In genomic region chr2:37359908-37360307, GRCm38 (mm10) we compare ENCODE assay signal across 10 mouse cellular contexts. TPM values are rescaled to one million over a fixed set of nuclear protein-coding genes. Genes with fewer than 3 reads are reported as not detected.
A peak's percentile ranks its signal among the peaks of the same experiment; 100 is the strongest.
DNase-seq lines count a peak whose midpoint lies in the region; ATAC-seq and TF ChIP-seq lines count a peak whose summit lies in the region.
"Had no signal": no experiment of that assay in that cellular context is flagged by ENCODE, and none has a peak within 500 bp of the region (broad histone marks: within the 10 kb centered on the region; RNA-seq: fewer than 3 reads in every experiment).

No protein-coding gene starts in this region.

- no peak for ATAC-seq in hindbrain, embryonic 12.5 days (ENCODE audit: low FRiP score)
- ATAC-seq in hindbrain, embryonic 11.5 days (ENCODE audit: low FRiP score), result no peak
- no peak for ATAC-seq in liver, embryonic 12.5 days

- TF ChIP-seq CTCF in E14TG2a.4 (conservative IDR thresholded peaks at IDR 0.05; ENCODE audit: low read length) (no peak), MEL (IDR thresholded peaks at IDR 0.05 in 2 of 3, conservative IDR thresholded peaks at IDR 0.05 in 1 of 3; ENCODE audit: control insufficient read depth in 1 of 3, insufficient read depth in 1 of 3, low read depth in 2 of 3, low read length in 3 of 3, poor library complexity in 1 of 3, severe bottlenecking in 1 of 3) (no peak)

- no peak for TF ChIP-seq EP300 in MEL (IDR thresholded peaks at IDR 0.05; ENCODE audit: low read depth in 1 of 2, low read length in 2 of 2)

- peak overlapping the region; percentile 73; the same call in 1 of the 2 replicates for H3K4me2 ChIP-seq in hindbrain, embryonic 12.5 days (replicated peaks)
- no peak overlapping the region for H3K4me2 ChIP-seq in hindbrain, embryonic 11.5 days (replicated peaks; ENCODE audit: low read depth, low read length)
- peak overlapping the region; percentile 76 for H3K4me2 ChIP-seq in liver, embryonic 12.5 days

- DNase-seq in hindbrain, embryonic 11.5 days (ENCODE audit: low spot score), result no peak
- no peak for DNase-seq in MEL (ENCODE audit: low read depth, low spot score)
- DNase-seq in right cerebral cortex, adult 18-20 months, result no peak
- no peak for DNase-seq in frontal cortex, adult 2 months (ENCODE audit: extremely low spot score in 1 of 2, low spot score in 1 of 2)

- H3K4me3 ChIP-seq in hindbrain, embryonic 12.5 days, result no peak overlapping the region
- H3K4me3 ChIP-seq in hindbrain, embryonic 11.5 days (ENCODE audit: low read depth, low read length), result no peak overlapping the region
- H3K4me3 ChIP-seq in E14TG2a.4 (replicated peaks; ENCODE audit: low read length) (peak overlapping the region; percentile 85; the same call in 1 of the 2 replicates), MEL (ENCODE audit: control insufficient read depth in 1 of 2, insufficient read depth in 1 of 2, low read depth in 2 of 2, low read length in 2 of 2) (peak overlapping the region; percentile 46 to 78)
- H3K4me3 ChIP-seq in liver, embryonic 12.5 days, result no peak overlapping the region

- TF ChIP-seq RAD21 in MEL (IDR thresholded peaks at IDR 0.05; ENCODE audit: low read depth, low read length), result no peak

- WGBS in hindbrain, embryonic 12.5 days, result 95% methylated on average over 2 of the region's 2 CpGs
- WGBS in hindbrain, embryonic 11.5 days, result 91% methylated on average over 2 of the region's 2 CpGs
- 87% methylated on average over 2 of the region's 2 CpGs for WGBS in liver, embryonic 12.5 days (ENCODE audit: insufficient replicate concordance)

- peaks cover 20% of the 10 kb centered on the region for H3K36me3 ChIP-seq in hindbrain, embryonic 12.5 days
- 0 out of 2 replicates have a peak, but pooled peaks cover 6% of the 10 kb centered on the region for H3K36me3 ChIP-seq in hindbrain, embryonic 11.5 days (ENCODE audit: control insufficient read depth, insufficient read depth, low read length)
- H3K36me3 ChIP-seq in E14TG2a.4 (ENCODE audit: insufficient read depth, low read length), result peaks cover 29% of the 10 kb centered on the region
- H3K36me3 ChIP-seq in MEL (ENCODE audit: control insufficient read depth in 1 of 2, insufficient read depth in 2 of 2, low read length in 2 of 2), result peaks cover 4 to 11% of the 10 kb centered on the region in 2 experiments
- peaks cover 24% of the 10 kb centered on the region for H3K36me3 ChIP-seq in liver, embryonic 12.5 days

- H3K27me3 ChIP-seq in hindbrain, embryonic 12.5 days, result no peaks in the 10 kb centered on the region
- no peaks in the 10 kb centered on the region for H3K27me3 ChIP-seq in hindbrain, embryonic 11.5 days (ENCODE audit: control insufficient read depth, insufficient read depth, low read length)
- H3K27me3 ChIP-seq in E14TG2a.4 (ENCODE audit: insufficient read depth, low read length) (no peaks in the 10 kb centered on the region), MEL (ENCODE audit: control insufficient read depth in 1 of 2, insufficient read depth in 2 of 2, low read length in 2 of 2) (no peaks in the 10 kb centered on the region)
- H3K27me3 ChIP-seq in liver, embryonic 12.5 days (replicated peaks), result no peaks in the 10 kb centered on the region

- H3K27ac ChIP-seq in hindbrain, embryonic 12.5 days, result no peak overlapping the region
- no peak overlapping the region for H3K27ac ChIP-seq in hindbrain, embryonic 11.5 days (ENCODE audit: low read depth, low read length)
- peak overlapping the region; percentile 57 for H3K27ac ChIP-seq in MEL (ENCODE audit: control insufficient read depth, low read depth, low read length)
- H3K27ac ChIP-seq in liver, embryonic 12.5 days, result no peak overlapping the region

- no peak overlapping the region for H3K9ac ChIP-seq in hindbrain, embryonic 12.5 days
- no peak overlapping the region for H3K9ac ChIP-seq in hindbrain, embryonic 11.5 days (ENCODE audit: low read depth, low read length)
- peak overlapping the region; percentile 65 for H3K9ac ChIP-seq in MEL (ENCODE audit: control insufficient read depth, low read depth, low read length, poor library complexity, severe bottlenecking)
- H3K9ac ChIP-seq in liver, embryonic 12.5 days, result no peak overlapping the region

- TF ChIP-seq POLR2A in MEL (IDR thresholded peaks at IDR 0.05; ENCODE audit: control insufficient read depth in 1 of 2, insufficient read depth in 1 of 2, low read depth in 1 of 2, low read length in 2 of 2, poor library complexity in 1 of 2), result no peak

- H3K79me2 ChIP-seq in MEL (ENCODE audit: control insufficient read depth, insufficient read depth, low read length, poor library complexity), result peaks cover 3% of the 10 kb centered on the region

- H3K4me1 ChIP-seq in hindbrain, embryonic 12.5 days, result peaks cover 11% of the 10 kb centered on the region
- H3K4me1 ChIP-seq in hindbrain, embryonic 11.5 days (replicated peaks; ENCODE audit: control insufficient read depth, insufficient read depth, low read length), result no peaks in the 10 kb centered on the region
- H3K4me1 ChIP-seq in E14TG2a.4 (replicated peaks; ENCODE audit: low read depth, low read length) (peaks cover 8% of the 10 kb centered on the region; the same call in 1 of the 2 replicates), MEL (ENCODE audit: control insufficient read depth in 1 of 2, insufficient read depth in 2 of 2, low read length in 2 of 2) (peaks cover 3 to 8% of the 10 kb centered on the region in 2 experiments; a peak in 3 of 4 replicates)
- peaks cover 21% of the 10 kb centered on the region for H3K4me1 ChIP-seq in liver, embryonic 12.5 days

- H3K9me3 ChIP-seq in hindbrain, embryonic 12.5 days (replicated peaks), result no peaks in the 10 kb centered on the region
- no peaks in the 10 kb centered on the region for H3K9me3 ChIP-seq in hindbrain, embryonic 11.5 days (ENCODE audit: control insufficient read depth, low read length)
- H3K9me3 ChIP-seq in E14TG2a.4 (ENCODE audit: low read length), result peaks cover 37% of the 10 kb centered on the region
- H3K9me3 ChIP-seq in MEL (replicated peaks; ENCODE audit: insufficient read depth, low read length), result no peaks in the 10 kb centered on the region
- no peaks in the 10 kb centered on the region for H3K9me3 ChIP-seq in liver, embryonic 12.5 days (replicated peaks)

TF ChIP-seq in MEL, 35 proteins besides CTCF, POLR2A, EP300 and RAD21:
- TF ChIP-seq ZC3H11A (IDR thresholded peaks at IDR 0.05; ENCODE audit: low read depth, low read length) (no peak), GATA1 (IDR thresholded peaks at IDR 0.05; ENCODE audit: low read depth, low read length) (no peak), TAL1 (IDR thresholded peaks at IDR 0.05; ENCODE audit: low read length) (no peak), MYC (IDR thresholded peaks at IDR 0.05; ENCODE audit: low read depth, low read length) (no peak), CHD1 (IDR thresholded peaks at IDR 0.05; ENCODE audit: low read depth, low read length) (0 out of 2 replicates have a peak, but pooled peaks have one; percentile 21)
TF ChIP-seq in MEL: peak in this region for 1.

RNA-seq across cellular contexts. Expression of gene Pdcl, which starts 0.8 kb away (rescaled TPM):
- 73.3 and 81.1 TPM in 2 replicates for polyA plus RNA-seq in hindbrain, embryonic 12.5 days (2016; fragmentation: Nextera tagmentation; extraction: Ambion mirVana)
- polyA plus RNA-seq in hindbrain, embryonic 11.5 days (2014; fragmentation: Nextera tagmentation; extraction: Ambion mirVana), result 76.5 and 83.5 TPM in 2 replicates
- total RNA-seq in MEL (2012; rRNA removed), result 25.7 and 30.4 TPM in 2 replicates
- 10 to 100 TPM in 1 of 2 experiments, not detected in 1; 45.8 TPM for polyA plus RNA-seq in MEL (2012; ENCODE audit: insufficient read depth in 1 of 2, insufficient read length in 2 of 2, low read depth in 1 of 2, low replicate concordance in 2 of 2, missing spikeins in 1 of 2)
- 16.1 and 16.3 TPM in 2 replicates for polyA plus RNA-seq in liver, embryonic 12.5 days (2016; fragmentation: Nextera tagmentation; extraction: Ambion mirVana)
- polyA plus RNA-seq in frontal cortex, adult 2 months (2012; rRNA removed), result 25.3 and 29.4 TPM in 2 replicates

RNA-seq across cellular contexts. Expression of gene Olfr368, which starts 33.6 kb away (rescaled TPM):
- not detected in 2 replicates for polyA plus RNA-seq in hindbrain, embryonic 12.5 days (2016; fragmentation: Nextera tagmentation; extraction: Ambion mirVana)
- not detected in 2 replicates for polyA plus RNA-seq in hindbrain, embryonic 11.5 days (2014; fragmentation: Nextera tagmentation; extraction: Ambion mirVana)
- not detected in 2 replicates for total RNA-seq in MEL (2012; rRNA removed)
- polyA plus RNA-seq in MEL (2012; ENCODE audit: insufficient read depth in 1 of 2, insufficient read length in 2 of 2, low read depth in 1 of 2, low replicate concordance in 2 of 2, missing spikeins in 1 of 2), result not detected
- polyA plus RNA-seq in liver, embryonic 12.5 days (2016; fragmentation: Nextera tagmentation; extraction: Ambion mirVana), result not detected in 2 replicates
- not detected in 2 replicates for polyA plus RNA-seq in frontal cortex, adult 2 months (2012; rRNA removed)
- total RNA-seq: layer of hippocampus, postnatal 25 days had no signal
- polyA plus RNA-seq: forebrain, embryonic 16.5 days; neural tube, embryonic 14.5 days had no signal

Comparison
In these comparisons a context has a peak if more than half of its experiments do, and no peak if none do; other contexts are left out.
1. H3K4me3 ChIP-seq: peak in E14TG2a.4 (single experiment) and MEL (2 of 2); none in hindbrain, embryonic 12.5 days (single experiment), hindbrain, embryonic 11.5 days (single experiment) and liver, embryonic 12.5 days (single experiment).